Mouse (Mus musculus) liver, postnatal 0 days (tissue): ENCODE data around the gene Fam131c.

Experiments
- CTCF ChIP-seq: sonication (generic); IDR thresholded peaks from 2 replicates; pipeline ENCODE4 v1.5.1; 2016; ENCODE audit warnings: antibody characterized with exemption, low read depth
- EP300 ChIP-seq: IDR thresholded peaks from 2 replicates; pipeline ENCODE4 v1.6.1; 2016; ENCODE audit warnings: antibody characterized with exemption, low read depth, mild to moderate bottlenecking

- TF ChIP-seq CTCF (peak; percentile 72), EP300 (no peak)
Observed at GRCm38 (mm10) chr4:141360846-141361245, 7.2 kb upstream of the Fam131c start.
